Mouse (Mus musculus) layer of hippocampus, adult 18-20 months (tissue): ENCODE data around the gene Gm1673. TPM values are rescaled to one million over a fixed set of nuclear protein-coding genes. Genes with fewer than 3 reads are reported as not detected.

Experiments
- DNase-seq, 2 experiments: peaks; one replicate each; pipeline ENCODE4 v3.0.0; 2022; ENCODE audit warnings: low spot score in 2 of 2
- total RNA-seq, 2 experiments: library from RNA; stranded (reverse); gene quantifications; 2 replicates each; pipeline ENCODE4 v1.2.3; 2021

Gm1673 gene
- total RNA-seq, 2 experiments from 2014 or later, result 62.2 to 63.7 TPM

DNA sequence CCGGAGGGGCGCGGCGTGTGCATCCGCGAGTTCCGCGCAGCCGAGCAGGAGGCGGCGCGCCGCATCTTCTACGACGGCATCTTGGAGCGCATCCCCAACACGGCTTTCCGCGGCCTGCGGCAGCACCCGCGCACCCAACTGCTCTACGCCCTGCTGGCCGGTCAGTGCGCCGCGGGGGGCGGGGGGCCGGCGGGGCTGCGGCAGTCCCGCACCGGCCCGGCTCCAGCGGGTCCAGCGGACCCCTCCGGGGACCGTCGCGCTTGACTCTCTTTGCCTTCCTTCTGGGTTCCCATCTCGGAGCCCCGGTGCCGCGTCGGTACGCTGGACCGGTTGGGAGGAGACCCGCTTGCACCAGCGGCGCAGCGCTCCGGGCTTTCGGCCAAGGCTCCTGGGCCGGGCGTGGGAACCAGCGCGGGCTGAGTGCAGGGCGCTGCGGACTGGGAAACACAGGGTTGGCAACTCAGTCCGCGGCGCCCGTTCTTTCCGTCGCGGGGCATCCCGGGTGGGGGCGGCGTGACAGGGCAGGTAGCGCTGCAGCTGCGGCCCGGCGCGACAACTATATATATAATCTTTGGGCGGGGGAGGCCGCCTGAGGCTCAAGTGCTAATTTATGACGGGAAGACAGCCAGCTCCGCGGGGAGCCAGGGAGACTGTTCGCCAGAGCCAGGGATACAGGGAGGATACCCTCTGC, 14.0 kb downstream of the Gm1673 start:
- DNase-seq, result peak; percentile 50 to 75

DNA sequence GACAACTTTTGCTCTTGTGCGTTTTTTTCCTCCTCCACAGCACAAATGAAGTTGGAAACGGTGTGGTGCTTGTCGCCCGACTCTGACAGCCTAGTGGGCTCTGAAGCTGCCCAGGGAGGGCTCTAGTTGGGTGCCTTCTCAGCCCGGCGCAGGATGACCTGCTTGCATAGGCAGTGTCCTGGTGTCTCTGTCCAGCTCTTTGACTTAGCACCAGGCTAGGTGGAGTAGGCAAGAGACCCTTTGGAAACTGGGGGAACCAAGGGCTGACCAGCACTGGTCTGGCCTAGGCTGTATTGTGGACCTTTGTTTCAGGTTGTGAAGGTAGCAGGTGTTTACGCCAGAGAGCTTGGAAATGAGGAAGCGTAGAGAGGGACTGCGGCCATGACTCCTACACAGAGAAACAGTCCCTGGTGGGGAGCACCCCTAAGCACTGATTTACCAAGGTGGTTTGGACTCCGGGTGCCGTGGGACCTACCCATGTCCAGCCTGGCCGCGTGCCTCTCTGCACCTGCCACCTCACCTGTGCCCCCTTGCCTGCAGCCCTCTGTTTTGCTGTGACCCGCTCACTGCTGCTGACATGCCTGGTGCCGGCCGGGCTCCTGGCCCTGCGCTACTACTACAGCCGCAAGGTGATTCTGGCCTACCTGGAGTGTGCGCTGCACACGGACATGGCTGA, 14.7 kb downstream of the Gm1673 start:
- DNase-seq, result no peak

DNA sequence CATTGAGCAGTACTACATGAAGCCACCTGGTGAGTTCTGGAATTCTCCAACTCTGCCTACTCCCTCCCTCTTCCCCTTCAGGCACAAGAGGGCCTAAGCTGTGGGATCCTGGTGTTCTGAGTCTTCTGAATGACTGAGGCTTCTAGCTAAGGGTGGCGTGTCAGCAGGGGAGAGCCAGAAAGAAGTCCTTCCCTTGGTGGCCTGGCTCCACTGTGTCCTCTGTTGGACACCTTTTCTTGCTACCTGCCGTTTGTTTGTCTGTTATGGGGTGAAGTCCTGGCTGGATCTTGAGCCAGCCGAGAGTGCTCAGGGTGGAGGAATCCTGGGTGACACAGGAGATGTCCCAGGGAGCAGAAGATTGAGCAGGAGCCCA, 15.3 kb downstream of the Gm1673 start:
- DNase-seq, result no peak

DNA sequence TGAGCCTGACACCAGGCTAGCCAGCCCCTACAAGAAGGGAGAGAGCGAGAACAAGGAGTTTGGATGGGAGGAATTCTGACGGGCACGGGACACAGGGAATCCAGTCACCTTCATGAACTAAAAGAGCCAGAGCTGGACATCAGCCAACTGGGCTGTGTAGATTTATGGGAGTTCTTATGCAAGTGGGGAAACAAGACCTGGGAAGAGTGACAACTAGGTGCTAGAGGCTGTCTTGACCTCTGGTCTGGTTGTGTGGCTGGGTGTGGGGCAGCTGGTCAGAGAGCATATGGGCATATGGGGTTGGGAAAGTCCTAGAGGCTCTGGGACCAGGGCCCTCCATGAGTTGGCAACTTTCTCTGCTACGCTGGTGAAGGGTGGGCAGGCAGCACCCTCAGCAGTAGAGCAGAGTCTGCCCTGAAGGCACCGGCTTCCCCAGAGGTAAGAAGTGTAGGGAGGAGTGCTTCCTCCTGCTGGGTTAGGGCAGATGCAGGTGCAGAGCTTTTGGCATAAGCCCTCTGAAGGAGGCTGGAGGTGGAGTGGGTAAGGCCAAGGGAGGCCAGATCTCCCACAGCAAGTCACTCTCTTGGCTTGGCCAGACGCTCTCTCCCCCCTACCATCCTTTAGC, 16.3 kb downstream of the Gm1673 start:
- no peak for DNase-seq

- no peak for DNase-seq
Observed at GRCm38 (mm10) chr5:34000809-34001208, 17.6 kb downstream of the Gm1673 start.

- DNase-seq, result no peak
Observed at GRCm38 (mm10) chr5:34001401-34001800, 18.2 kb downstream of the Gm1673 start.

GRCm38 (mm10) chr5:34002636-34003035, 19.4 kb downstream of the Gm1673 start:
- DNase-seq, result no peak

- no peak for DNase-seq
Observed at GRCm38 (mm10) chr5:34004618-34005017, 21.4 kb downstream of the Gm1673 start.

GRCm38 (mm10) chr5:34006832-34007231, 23.6 kb downstream of the Gm1673 start:
- DNase-seq, result no peak

DNA sequence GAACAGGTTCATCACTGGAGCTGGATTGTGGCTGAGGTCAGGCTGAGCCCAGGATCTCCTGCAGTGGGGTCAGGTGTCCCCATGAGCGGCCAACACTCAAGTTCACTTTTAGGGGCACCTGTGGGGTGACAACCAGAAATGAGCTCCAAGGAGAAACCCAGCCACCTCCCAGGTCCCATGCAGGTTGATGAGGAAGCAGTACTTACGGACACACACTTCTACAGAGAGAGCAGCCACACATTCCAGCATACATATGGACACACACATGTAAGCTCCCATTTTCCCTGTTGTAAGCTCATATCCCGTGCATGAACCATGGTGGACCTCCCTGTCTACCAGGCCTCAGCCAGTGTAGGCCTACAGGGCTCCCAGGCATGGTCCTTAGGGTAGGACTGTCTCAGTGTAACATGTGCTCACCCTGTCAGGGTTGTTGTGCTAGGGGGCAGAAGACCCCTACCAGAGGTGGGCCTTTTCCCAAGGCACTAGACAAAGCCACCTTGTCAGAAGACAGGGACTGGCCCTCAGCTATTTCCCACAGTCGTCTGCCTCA, 24.2 kb downstream of the Gm1673 start:
- no peak for DNase-seq

GRCm38 (mm10) chr5:34014652-34015051, 31.4 kb downstream of the Gm1673 start:
- no peak for DNase-seq

DNA sequence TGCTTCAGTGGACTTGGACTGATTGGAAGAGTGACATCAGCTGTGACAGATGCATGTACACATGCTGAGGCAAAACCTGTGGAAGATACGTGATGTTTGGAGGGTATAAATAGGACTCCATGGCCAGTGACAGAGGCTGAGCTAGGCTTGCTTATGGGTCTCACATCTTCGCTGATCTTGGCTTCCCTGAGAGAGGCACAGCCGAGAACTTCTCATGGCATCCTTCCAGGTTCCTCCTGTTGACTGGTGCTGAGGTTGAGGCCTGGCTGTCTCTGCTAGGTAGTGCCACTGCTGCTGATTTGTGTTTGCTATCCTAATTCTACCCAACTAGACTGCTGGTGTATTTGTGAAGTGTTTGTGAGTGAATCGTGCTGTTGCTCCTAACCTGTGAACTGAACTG, 35.7 kb downstream of the Gm1673 start:
- no peak for DNase-seq

- no peak for DNase-seq
Observed at GRCm38 (mm10) chr5:34030101-34030500, 46.9 kb downstream of the Gm1673 start.

DNA sequence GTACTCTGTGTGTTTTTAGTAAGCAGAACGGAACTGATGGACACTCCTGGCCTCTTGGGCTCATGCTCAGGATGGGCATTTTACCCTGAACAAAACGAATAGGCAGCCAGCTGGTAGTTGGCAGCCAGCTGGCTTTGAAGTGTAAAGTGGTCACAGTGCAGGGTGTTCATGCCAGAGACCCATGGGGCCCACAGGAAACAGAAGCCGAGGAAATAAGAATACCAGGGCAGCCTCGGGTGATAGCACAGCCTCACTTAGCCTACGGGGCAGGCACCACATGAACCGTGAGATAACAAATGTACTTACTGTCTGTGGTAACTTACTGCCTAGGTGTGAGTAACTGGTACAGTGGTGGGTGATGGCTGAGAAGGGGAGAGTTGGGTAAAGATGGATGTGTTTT, 47.8 kb downstream of the Gm1673 start:
- no peak for DNase-seq

DNA sequence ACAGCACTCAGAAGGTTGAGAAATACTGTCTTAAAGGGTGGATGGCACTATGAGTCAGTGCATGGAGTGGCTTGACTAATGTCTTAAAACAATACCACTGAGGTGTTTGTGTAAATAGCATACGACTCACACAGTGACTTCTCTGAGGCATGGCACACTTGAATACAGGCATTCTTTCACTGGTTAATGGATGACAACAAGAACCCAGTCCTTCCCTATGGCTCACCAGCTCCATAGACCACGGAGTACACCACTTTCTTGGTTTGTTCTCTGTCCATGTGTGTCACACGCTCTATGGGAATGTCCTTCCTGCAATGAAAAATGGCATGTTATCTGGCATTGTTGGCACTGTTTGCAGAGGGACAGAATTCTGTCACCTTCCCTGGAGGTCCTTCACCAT, 49.3 kb downstream of the Gm1673 start:
- DNase-seq, result no peak

Other genes starting within 250 kb of the Gm1673 start
- 100 to 1,000 TPM in 1 of 2 experiments, 10 to 100 TPM in 1; 95.4 to 101 TPM for gene Letm1, start 200.6 kb upstream of the Gm1673 start, total RNA-seq
- 100 to 1,000 TPM; 118 to 119 TPM for gene Nsd2, start 162.7 kb upstream of the Gm1673 start, total RNA-seq
- 10 to 100 TPM; 19.7 to 20.2 TPM for gene Nelfa, start 47.0 kb upstream of the Gm1673 start, total RNA-seq
- 100 to 1,000 TPM; 144 to 150 TPM for gene Nat8l, start 12.6 kb downstream of the Gm1673 start, total RNA-seq
- gene Poln, start 186.0 kb downstream of the Gm1673 start, total RNA-seq, result 1 to 10 TPM; 1.1 to 1.3 TPM
- 1 to 10 TPM; 6.3 to 7.5 TPM for gene Haus3, start 186.1 kb downstream of the Gm1673 start, total RNA-seq
- gene Mxd4, start 204.3 kb downstream of the Gm1673 start, total RNA-seq, result 10 to 100 TPM; 84.6 to 86.5 TPM